Mouse (Mus musculus) left cerebral cortex, postnatal 36 days (tissue): ENCODE data around the gene Enah. TPM values are rescaled to one million over a fixed set of nuclear protein-coding genes. Genes with fewer than 3 reads are reported as not detected.
A peak's percentile ranks its signal among the peaks of the same experiment; 100 is the strongest.

ENCODE experiments used
- DNase-seq, 2 experiments: peaks; one replicate each; pipeline ENCODE4 v3.0.0; 2021 to 2022; ENCODE audit warnings: low spot score in 2 of 2, mixed read lengths in 1 of 2
- intact Hi-C: fragments of 180-260 bp; cut with DNase I; formaldehyde crosslinking; loops from one replicate; pipeline ENCODE4 v1.15.1; 2025
- total RNA-seq, 2 experiments: library from RNA; stranded (reverse); gene quantifications; 2 replicates each; pipeline ENCODE4 v1.2.3; 2021

The Enah gene
- total RNA-seq, 2 experiments from 2014 or later, result 128 to 155 TPM

DNA sequence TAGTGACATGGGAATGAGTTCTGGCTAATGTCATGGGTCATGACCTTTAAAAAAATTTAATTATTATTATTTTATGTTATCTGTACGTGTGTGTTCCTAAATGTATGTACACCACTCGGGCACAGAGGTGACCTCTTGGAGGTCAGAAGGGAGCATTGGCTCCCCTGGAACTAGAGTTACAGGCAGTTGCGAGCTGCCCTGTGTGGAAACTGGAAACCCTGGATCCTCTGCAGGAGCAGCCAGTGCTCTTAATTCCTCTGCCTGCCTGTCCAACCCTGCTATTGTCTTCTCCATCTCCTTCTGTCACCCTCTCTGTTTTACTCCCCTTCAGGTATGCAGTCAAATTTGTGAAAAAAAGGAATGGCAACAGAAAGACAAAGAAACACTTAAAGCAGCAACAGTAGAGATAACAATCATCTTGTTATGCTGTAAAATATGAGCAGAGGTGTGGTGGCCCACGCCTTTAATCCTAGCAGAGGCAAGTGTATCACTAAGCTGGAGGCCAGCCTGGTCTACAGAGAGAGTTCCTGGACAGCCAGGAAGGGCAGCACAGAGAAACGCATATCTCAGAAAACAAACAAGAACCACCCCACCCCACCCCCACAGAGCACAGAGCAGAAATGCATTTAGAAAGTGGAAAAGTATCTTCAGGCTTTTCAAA, 10.3 kb upstream of the Enah start:
- DNase-seq, result no peak
- intact Hi-C loops, result no loop called here

DNA sequence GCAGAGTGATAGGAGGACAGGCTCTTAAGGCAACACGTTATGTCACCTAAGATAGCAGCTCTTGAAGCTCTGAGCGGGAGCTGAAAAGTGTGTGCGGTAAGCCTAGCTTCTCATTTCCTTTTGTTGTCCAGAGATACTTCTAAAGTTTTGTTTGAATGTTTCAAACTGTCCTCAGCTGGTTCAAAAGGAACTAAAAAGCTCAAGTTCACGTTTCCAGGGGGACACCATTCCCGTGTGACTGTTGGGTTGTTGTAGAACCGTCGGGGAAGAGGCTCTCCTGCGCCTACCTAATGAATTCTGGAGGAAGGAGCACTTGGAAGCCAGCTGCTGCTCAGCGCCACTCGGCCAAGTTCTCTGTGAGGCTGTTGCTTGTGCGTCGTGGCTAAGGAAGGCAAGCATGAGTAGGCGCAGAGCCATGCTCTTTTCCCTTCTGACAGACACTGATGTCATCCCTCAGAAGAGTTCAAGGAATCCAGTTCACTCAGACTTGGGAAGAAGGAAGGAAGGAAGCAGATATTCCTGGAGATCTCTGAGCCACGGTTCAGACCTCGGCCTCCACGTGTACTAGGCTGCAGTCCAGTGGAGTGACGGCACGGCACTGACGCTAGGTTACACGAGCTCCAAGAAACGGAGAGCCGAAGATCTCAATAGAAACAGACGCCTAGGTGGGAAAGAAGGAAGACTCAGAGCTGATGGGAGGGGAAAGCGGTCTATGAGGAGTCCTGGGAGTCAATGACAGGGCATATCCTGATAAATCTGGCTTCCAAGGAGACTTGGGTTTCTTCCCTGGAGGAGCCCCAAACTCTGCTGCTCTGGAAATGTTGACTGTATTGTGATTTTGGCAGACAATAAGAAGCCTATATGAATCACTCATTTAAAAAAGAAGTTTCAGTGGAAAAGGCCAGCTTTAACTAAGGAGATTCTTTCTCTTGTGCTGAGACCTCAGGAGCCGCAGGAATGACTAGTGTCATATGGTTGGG, 8.7 kb upstream of the Enah start:
- intact Hi-C loops, result no loop called here
- DNase-seq, result peak in 1 of 2 experiments; percentile 9

DNA sequence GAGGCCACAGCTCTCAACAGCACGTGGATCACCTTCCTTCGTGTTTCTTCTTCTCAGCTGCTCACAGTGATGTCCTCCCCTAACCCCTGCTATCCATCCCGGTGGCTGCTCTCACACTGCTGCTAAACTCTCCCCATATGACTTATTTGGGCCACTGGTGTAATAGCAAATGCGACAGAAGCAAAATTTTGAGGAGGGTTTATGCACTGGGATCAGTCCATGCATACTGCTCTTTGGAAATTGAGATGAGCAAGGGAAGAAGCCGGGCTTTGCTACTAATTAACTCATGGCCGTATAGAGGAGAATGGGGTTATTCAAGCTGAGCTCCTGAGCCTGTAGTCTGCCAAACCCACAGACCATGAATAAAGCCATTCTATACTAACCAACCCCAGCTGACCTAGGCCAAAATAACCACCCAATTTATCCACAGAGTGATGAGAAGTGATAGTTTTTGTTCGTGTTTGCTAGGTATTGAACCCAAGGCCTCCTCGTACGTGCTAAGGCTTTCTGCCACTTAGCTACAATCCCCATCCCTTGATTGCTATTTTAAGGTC, 7.7 kb upstream of the Enah start:
- no peak for DNase-seq
- intact Hi-C loops, result no loop called here

DNA sequence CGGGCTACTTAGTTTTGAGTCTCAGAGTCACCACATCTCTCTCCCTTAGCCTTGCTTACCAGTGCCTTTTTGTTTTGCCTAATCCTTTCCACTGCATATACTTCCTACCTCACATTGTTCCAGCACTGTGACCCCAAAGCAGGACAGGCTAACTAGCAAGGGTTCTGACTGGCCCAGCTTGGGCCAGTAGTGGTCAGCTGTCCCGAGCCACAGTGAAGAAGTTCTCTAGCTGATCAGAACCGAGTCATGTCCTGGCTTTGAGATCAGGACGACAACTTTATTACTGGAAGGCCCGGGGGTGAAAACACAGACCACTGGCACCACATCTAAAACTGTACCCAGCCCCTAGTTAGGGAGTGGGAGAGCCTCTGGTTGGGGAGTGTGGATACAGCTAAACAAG, 7.0 kb upstream of the Enah start:
- no peak for DNase-seq
- intact Hi-C loops, result no loop called here

DNA sequence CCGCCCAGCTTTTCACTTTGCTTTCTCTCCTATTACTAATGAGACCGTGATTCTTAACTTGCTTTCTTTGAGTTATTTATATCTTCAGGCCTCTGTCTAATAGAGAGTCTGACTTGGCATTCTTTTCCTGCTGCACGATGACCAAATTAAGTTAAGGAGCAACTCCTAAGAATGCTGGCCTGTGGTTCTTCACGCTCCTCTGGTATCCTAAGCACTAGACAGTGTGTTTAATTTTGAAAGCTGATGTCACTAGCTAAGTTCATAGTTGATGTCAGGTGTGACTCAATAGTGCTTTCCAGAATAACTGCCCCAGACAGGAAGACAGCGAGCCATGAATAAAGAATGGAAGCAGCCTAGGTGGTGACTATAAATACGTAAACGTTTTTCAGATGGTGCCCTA, 6.3 kb upstream of the Enah start:
- no peak for DNase-seq
- intact Hi-C loops, result no loop called here

DNA sequence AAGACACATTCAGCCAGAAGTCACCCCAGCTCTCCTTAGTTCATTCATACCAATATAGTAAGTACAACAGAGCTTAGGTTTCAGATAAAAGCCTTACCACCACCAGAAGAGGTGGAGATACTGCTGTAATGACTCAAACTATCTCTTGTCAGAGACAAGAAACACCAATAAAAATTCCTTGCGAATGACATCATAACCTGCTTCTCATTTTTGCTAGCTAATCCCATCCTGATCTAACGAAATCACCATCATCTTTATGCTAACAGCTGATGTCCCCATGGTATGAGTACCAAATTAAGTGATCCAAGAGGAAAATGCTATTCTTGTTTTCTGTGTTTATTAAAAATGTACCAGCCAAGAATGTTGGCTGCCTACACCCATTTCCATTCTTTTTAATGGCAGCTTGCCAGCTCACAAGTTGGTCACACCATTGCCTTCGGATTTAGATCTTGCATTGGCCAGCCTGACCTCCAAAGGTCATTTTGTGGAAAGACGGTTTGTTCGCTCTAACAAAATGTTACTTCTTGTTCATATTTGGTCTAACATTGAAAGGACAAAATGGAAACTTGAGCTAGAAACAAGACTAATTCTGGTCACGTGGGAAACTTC, 2.0 kb upstream of the Enah start:
- intact Hi-C loops, result loop anchor here (5.0 kb wide), 1 partner anchor 66 kb away; no protein-coding TSS in a partner anchor
- no peak for DNase-seq

DNA sequence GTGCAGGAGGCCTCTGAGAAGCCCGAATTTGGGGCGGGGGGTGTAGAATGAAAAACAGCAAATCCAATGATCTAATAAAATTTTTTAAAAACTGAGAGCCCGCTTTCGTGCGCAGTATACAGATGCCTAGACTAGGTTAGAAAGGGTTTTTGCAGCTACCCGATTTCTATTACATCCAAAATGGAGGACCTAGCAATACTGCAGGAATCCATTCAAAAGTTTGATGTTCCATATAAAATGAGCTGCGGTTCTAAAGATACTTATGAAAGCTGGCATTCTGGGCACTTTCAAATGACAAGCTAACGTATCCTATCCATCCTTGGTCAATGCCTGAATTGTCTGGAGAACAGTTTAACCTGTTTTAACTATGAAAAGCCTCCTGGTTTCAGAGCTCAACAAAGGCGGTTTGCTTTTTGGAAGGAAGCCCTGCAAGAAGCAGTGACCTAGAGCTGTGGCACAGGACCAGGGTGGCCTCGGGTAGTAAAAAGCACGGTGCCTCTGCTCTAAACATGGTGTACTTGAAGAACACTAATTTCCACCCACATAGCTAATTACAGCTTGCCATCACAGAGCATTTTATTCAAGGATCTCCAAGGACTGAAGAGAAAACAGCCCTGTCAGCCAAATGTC, 1.2 kb upstream of the Enah start:
- intact Hi-C loops, result loop anchor here (1.0 to 5.0 kb wide), 2 partner anchors 34 to 66 kb away; no protein-coding TSS in a partner anchor
- peak in 1 of 2 experiments; percentile 26 for DNase-seq

DNA sequence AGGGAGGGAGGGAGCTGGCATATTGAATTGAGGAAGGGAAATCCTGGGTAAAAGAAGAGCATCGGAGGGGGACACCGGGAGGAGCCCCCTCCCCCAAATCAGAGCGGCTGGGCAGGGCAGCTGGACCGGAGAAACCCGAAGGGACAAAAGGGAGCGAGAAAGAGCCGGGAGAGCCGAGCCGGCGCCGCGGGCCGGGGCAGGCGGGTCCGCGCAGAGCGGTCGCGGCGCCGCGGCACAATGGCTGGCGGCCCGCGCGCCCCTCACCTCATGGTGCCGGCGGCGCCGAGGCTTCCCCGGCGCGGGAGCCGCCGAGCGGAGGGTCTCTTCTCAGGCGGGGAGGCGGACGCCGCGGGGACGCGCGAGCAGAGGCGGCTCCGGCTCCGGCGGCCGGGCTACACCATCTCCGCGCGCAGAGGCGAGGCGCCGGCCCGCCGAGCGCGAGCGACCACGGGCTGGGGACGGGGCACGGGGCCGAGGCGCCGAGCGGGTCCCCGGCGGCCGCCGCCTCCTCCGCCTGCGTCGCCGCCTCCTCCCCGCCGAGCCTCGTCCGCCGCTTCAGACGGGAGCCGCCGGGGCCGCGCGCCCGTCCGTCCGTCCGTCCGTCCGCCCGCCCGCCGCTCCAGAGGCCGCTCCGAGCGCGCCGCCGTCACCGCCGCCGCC, 394 bp downstream of the Enah start:
- intact Hi-C loops, result loop anchor here (1.0 to 10.0 kb wide), 5 partner anchors 55 to 127 kb away; no protein-coding TSS in a partner anchor
- peak; percentile 23 to 72 for DNase-seq

DNA sequence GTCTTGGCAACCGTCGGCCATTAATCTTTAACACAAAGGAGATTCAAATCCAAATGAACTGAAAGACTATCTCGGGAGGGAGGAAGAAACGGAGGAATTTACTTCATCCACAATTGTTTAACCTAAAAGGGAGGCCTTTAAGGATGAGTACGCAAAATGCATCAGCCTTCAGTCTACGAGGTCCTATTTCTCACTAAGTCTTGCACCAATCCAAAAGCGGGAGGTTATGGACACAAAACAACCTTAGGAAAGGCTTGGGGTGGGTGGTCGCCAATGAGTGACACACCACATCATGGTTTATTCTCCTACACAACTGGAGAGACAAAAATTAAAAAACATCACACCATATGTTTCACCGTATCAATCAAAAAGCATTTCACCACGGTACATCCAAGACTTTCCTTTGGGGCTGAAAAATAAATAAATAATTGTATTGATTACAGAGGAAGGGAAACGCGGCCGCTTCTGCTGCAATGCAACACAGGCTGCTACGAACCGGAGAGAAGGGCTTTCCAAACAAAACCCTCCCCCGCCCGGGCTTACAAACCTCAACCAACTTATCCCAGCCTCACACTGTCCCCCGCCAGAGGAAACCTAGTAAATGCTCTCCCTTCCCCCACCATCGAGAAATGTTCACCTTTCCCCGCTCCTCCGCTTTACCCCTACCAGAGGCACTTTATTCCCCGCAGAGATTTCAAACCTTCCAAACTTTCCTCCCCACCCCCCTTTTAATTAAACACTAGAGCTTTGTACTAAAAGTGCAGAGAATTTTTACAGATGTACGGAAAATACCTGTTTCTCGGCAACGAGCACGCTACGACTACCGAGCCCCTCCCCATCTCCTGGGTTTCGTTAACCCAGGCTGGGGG, 1.2 kb downstream of the Enah start:
- intact Hi-C loops, result loop anchor here (1.0 to 10.0 kb wide), 5 partner anchors 54 to 126 kb away; no protein-coding TSS in a partner anchor
- peak; percentile 20 to 36 for DNase-seq

DNA sequence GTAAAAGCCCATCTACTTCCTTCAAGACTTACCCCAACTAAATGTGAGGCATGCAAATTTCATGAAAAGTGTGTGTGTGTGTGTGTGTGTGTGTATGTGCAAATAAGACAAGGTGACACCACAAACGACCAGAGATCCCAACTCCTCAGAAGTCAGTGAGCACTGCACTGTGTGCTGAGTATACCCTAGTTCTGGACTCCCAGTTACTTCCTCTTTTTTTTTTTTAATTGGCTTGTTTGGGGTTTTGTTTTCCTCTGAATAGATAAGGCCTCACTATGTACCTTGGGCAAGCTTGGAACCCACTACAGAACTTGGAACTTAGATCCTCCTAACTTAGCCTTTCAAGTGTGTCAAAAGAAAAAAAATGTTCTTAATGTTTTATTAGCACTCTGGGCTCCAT, 14.0 kb downstream of the Enah start:
- DNase-seq, result no peak
- intact Hi-C loops, result no loop called here

DNA sequence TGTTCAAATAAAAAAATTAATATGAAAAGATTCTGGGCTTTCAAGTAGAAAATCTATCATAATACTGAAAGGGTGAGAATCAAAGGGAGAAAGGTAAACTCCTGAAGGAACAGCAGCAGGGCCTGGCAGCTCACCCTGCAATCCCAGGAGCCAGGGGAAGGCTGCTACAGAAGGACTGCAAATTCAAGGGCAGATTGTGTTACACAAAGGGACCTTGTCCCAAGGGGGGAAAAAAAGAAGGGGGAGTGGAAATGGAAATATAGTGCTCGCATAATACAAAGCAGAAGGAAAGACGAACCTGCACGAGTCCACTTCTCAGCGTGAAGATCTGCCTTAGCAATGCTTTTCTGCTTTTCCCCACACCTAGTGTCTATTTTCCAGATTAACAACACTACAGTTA, 21.1 kb downstream of the Enah start:
- intact Hi-C loops, result no loop called here
- DNase-seq, result no peak

DNA sequence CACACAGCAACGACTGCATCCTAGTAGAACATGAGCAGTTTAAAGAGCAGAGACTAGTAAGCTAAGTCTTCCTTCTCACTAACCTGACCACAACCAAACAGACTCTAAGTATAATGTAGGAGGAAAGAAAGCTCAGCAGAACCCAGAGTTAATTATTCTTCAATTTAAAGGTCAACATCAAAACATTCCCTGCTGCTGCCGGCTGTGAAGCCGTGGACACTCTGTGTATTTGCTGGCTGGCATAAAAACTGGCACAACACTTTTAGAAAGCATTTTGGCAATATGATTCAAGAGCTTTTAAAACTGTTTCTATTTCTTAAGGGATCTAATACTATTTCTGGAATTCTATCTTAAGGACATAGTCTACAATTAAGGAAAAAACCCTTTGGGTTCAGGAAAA, 22.0 kb downstream of the Enah start:
- DNase-seq, result no peak
- intact Hi-C loops, result no loop called here

DNA sequence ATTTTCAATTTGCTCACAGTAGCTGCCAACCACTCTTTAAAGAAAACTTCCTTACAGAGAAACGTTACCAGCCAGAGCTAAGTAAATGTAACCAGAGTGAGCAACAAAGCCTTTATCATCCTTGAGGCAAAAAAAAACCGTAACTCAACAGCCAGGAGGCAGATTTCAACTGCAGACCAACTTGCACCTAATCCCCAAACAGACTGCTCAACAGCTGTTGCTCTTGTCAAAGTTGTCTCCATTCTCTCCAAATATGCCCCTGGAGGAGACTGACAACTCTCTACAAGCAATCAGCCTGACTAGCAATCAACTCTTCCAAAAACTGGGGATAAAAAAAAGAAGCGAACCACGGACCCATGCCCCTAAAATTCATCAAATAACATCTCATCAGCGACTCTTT, 26.2 kb downstream of the Enah start:
- intact Hi-C loops, result no loop called here
- no peak for DNase-seq

DNA sequence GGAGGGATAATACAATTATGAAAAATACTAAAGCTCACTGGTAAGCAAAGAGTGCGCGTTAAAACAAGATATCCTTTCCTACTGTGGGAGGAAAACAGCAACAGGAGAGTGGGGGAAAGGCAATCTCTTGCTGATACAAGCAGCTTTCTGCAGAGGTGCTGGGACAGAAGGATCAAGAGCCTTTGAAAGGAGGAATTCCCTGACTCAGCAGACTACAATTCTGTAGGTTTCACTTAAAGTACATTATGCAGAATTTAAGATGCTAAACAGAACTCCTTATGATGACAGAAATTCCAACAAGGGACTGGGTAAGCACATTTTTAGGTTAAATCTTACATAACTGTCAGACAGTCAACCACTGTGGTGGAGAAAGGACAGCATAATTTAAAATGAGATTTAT, 31.4 kb downstream of the Enah start:
- DNase-seq, result no peak
- intact Hi-C loops, result no loop called here

DNA sequence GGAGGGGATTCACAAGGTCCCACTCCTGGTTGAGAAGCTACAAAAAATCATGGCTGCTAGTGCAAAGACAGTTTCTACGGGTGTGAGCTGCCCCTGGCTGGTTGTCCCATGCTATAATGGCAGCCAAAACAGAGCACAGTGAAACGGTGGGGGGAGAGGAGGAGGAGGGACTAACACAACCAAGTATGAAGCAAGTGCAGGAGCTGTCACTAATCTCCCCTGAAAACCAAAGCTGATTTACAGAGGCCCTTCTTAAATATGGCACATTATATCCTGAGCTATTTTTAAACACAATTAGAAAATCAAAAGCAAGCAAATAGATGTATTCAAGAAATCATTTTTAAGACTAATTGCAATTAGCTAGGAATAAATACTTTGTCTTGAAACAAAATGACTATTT, 32.6 kb downstream of the Enah start:
- intact Hi-C loops, result no loop called here

DNA sequence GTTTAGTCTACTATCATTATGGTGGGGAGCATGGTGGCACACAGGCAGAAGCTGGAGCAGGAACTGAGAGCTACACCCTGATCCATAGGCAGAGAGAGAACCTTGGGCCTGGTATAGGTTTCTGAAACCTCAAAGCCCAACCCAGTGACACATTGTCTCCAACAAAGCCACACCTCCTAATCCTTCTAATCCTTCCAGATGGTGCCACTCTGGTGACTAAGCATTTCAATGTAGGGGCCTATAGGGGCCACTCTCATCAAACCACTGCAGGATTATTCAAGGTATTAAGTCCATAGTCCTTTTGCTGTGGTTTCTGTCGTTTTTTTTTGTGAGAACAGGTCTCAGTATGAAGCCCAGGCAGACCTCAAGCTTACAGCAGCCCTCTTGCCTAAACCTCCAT, 33.9 kb downstream of the Enah start:
- DNase-seq, result no peak
- intact Hi-C loops, result no loop called here

More for the DNA sequence above, 32.6 kb downstream of the Enah start:
- DNase-seq, result no peak

DNA sequence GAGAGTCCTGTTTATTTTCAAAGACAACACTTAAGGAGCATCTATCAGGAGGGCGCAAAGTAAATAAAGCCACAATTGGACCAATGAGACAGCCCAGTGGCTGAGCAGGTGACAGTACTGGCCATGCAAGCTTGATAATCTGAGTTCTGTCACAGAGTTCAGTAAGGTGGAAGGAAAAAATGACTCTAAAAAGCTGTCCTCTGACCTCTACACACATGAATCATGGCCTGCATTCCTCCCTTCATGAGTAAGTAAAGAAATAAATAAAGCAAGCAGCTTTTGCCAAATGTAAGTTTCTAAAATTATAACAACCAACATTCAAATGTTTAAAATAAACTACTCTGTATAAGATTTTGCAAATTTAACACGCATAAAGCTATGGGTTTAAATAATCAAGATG, 35.0 kb downstream of the Enah start:
- intact Hi-C loops, result no loop called here
- DNase-seq, result no peak
